Mouse (Mus musculus) CH12.LX (cell line): ENCODE data around the gene Nmur1. TPM values are rescaled to one million over a fixed set of nuclear protein-coding genes. Genes with fewer than 3 reads are reported as not detected.

Experiments used
- DNase-seq: peaks from one replicate; pipeline ENCODE4 v3.0.0-alpha.2; 2013; ENCODE audit errors: extremely low read depth
- H3K27ac ChIP-seq: 2 replicates; pipeline ENCODE4 v1.5.1; 2012; ENCODE audit warnings: low read depth, mild to moderate bottlenecking, control low read depth, moderate library complexity; ENCODE audit not compliant: insufficient read depth
- H3K27me3 ChIP-seq: replicated peaks from 2 replicates; pipeline ENCODE3; 2012; ENCODE audit warnings: inconsistent platforms
- H3K36me3 ChIP-seq, 2 experiments: replicated peaks in 1 of 2; 2 replicates each; pipeline versions ENCODE3 to v1.6.1; 2012; ENCODE audit warnings: inconsistent platforms in 1 of 2, low read length in 1 of 2, mild to moderate bottlenecking in 1 of 2, mixed read lengths in 1 of 2, moderate library complexity in 1 of 2; ENCODE audit not compliant: control insufficient read depth in 1 of 2, insufficient read depth in 1 of 2
- H3K4me1 ChIP-seq, 2 experiments: 2 replicates each; pipeline ENCODE4 v1.6.1; 2012; ENCODE audit warnings: inconsistent platforms in 1 of 2, moderate library complexity in 1 of 2; ENCODE audit not compliant: insufficient read depth in 2 of 2, control insufficient read depth in 1 of 2
- H3K4me2 ChIP-seq: 2 replicates; pipeline ENCODE4 v1.6.1; 2012; ENCODE audit warnings: low read depth, mild to moderate bottlenecking, control low read depth; ENCODE audit not compliant: poor library complexity, insufficient read depth, severe bottlenecking
- H3K4me3 ChIP-seq, 3 experiments: fragments of 150-350 bp in 1 of 3; sonication (generic) in 1 of 3; replicated peaks in 1 of 3; 2 replicates each; pipeline versions ENCODE3 to v1.5.1; 2011 to 2012; ENCODE audit warnings: low read depth in 2 of 3, low read length in 2 of 3, mild to moderate bottlenecking in 2 of 3, moderate library complexity in 2 of 3, control low read depth in 1 of 3, improper control_type of control experiment in 1 of 3, inconsistent platforms in 1 of 3, mixed read lengths in 1 of 3; ENCODE audit not compliant: poor library complexity in 1 of 3
- H3K79me2 ChIP-seq: replicated peaks from 2 replicates; pipeline ENCODE4 v1.6.1; 2012; ENCODE audit warnings: mild to moderate bottlenecking, moderate library complexity; ENCODE audit not compliant: control insufficient read depth, poor library complexity, insufficient read depth, severe bottlenecking; ENCODE audit errors: extremely low read depth
- H3K9ac ChIP-seq: 2 replicates; pipeline ENCODE4 v1.6.1; 2012; ENCODE audit warnings: low read depth, mild to moderate bottlenecking, control low read depth, moderate library complexity; ENCODE audit not compliant: insufficient read depth
- H3K9me3 ChIP-seq: replicated peaks from 2 replicates; pipeline ENCODE3; 2012; ENCODE audit warnings: low read length, inconsistent platforms, mixed read lengths
- CHD1 ChIP-seq: IDR thresholded peaks from 2 replicates; pipeline ENCODE4 v1.6.1; 2012; ENCODE audit warnings: low read depth, low read length, improper control_type of control experiment, inconsistent platforms
- CTCF ChIP-seq, 2 experiments: IDR thresholded peaks in 1 of 2; conservative IDR thresholded peaks in 1 of 2; 2 replicates each; pipeline ENCODE4 v1.5.1; 2011 to 2012; ENCODE audit warnings: low read depth in 2 of 2, low read length in 2 of 2, improper control_type of control experiment in 1 of 2, inconsistent platforms in 1 of 2, mild to moderate bottlenecking in 1 of 2, moderate library complexity in 1 of 2
- ELF1 ChIP-seq: IDR thresholded peaks from 2 replicates; pipeline ENCODE4 v1.6.1; 2014; ENCODE audit warnings: low read depth, mild to moderate bottlenecking, inconsistent platforms, low read length, improper control_type of control experiment
- EP300 ChIP-seq: IDR thresholded peaks from 2 replicates; pipeline ENCODE4 v1.6.1; 2011; ENCODE audit warnings: low read length, improper control_type of control experiment
- HCFC1 ChIP-seq: IDR thresholded peaks from 2 replicates; pipeline ENCODE4 v1.6.1; 2012; ENCODE audit warnings: low read depth, mild to moderate bottlenecking, inconsistent platforms, low read length, improper control_type of control experiment
- JUND ChIP-seq: conservative IDR thresholded peaks from 2 replicates; pipeline ENCODE4 v1.6.1; 2011; ENCODE audit warnings: low read depth, low read length, improper control_type of control experiment
- KAT2A ChIP-seq: IDR thresholded peaks from 2 replicates; pipeline ENCODE4 v1.6.1; 2012; ENCODE audit warnings: low read length, improper control_type of control experiment, inconsistent platforms; ENCODE audit not compliant: insufficient replicate concordance
- MEF2A ChIP-seq: IDR thresholded peaks from 2 replicates; pipeline ENCODE4 v1.6.1; 2014; ENCODE audit warnings: low read depth, mild to moderate bottlenecking, inconsistent platforms, low read length, improper control_type of control experiment, borderline replicate concordance
- MYC ChIP-seq: IDR thresholded peaks from 2 replicates; pipeline ENCODE4 v1.6.1; 2011; ENCODE audit warnings: low read depth, mild to moderate bottlenecking, improper control_type of control experiment, low read length
- NELFE ChIP-seq: IDR thresholded peaks from 2 replicates; pipeline ENCODE4 v1.6.1; 2011; ENCODE audit warnings: low read depth, low read length, improper control_type of control experiment
- POLR2AphosphoS2 ChIP-seq: IDR thresholded peaks from 2 replicates; pipeline ENCODE4 v1.6.1; 2011; ENCODE audit warnings: low read depth, low read length, improper control_type of control experiment
- RAD21 ChIP-seq: IDR thresholded peaks from 2 replicates; pipeline ENCODE4 v1.6.1; 2011; ENCODE audit warnings: low read depth, mild to moderate bottlenecking, low read length, improper control_type of control experiment, moderate library complexity
- SIN3A ChIP-seq: IDR thresholded peaks from 2 replicates; pipeline ENCODE4 v1.6.1; 2012; ENCODE audit warnings: low read length, improper control_type of control experiment, inconsistent platforms
- TBP ChIP-seq: conservative IDR thresholded peaks from 2 replicates; pipeline ENCODE4 v1.6.1; 2011; ENCODE audit warnings: low read depth, low read length, improper control_type of control experiment
- UBTF ChIP-seq: IDR thresholded peaks from 2 replicates; pipeline ENCODE4 v1.6.1; 2012; ENCODE audit warnings: low read depth, mild to moderate bottlenecking, inconsistent platforms, low read length, improper control_type of control experiment, moderate library complexity
- USF1 ChIP-seq: IDR thresholded peaks from 2 replicates; pipeline ENCODE4 v1.6.1; 2014; ENCODE audit warnings: low read depth, mild to moderate bottlenecking, inconsistent platforms, low read length, improper control_type of control experiment
- ZC3H11A ChIP-seq: IDR thresholded peaks from 2 replicates; pipeline ENCODE4 v1.6.1; 2012; ENCODE audit warnings: low read depth, mild to moderate bottlenecking, inconsistent platforms, low read length, improper control_type of control experiment
- ZKSCAN1 ChIP-seq: IDR thresholded peaks from 2 replicates; pipeline ENCODE4 v1.6.1; 2012; ENCODE audit warnings: low read depth, inconsistent platforms, low read length, improper control_type of control experiment, borderline replicate concordance
- ZMIZ1 ChIP-seq: IDR thresholded peaks from 2 replicates; pipeline ENCODE4 v1.6.1; 2012; ENCODE audit warnings: low read depth, mild to moderate bottlenecking, inconsistent platforms, low read length, improper control_type of control experiment
- dilution Hi-C: fragments of 300-500 bp; cut with MboI; formaldehyde crosslinking; loops from 2 replicates; pipeline ENCODE4 v1.14.3; 2020; ENCODE audit warnings: low sequenced_read_pairs; ENCODE audit not compliant: extremely low pct_unique_long_range_greater_than_20kb, extremely low pct_ligation_motif_present
- in situ Hi-C: fragments of 300-500 bp; cut with MboI; formaldehyde crosslinking; loops from 3 replicates; pipeline ENCODE4 v1.14.3; 2019; ENCODE audit warnings: low sequenced_read_pairs, low pct_ligation_motif_present, low pct_unique_long_range_greater_than_20kb, mixed read lengths
- polyA plus RNA-seq: library from polyadenylated mRNA; unstranded; fragments of >175 nt; gene quantifications from 2 replicates; pipeline ENCODE4 v1.2.1, GENCODE M21; 2012; ENCODE audit warnings: low read depth; ENCODE audit not compliant: insufficient read length
- total RNA-seq, 2 experiments: library from RNA; depleted of rRNA; stranded (reverse); fragments of 300-350 nt in 1 of 2; fragments of >200 nt in 1 of 2; gene quantifications; 2 replicates each; pipeline ENCODE4 v1.2.3; 2012 to 2014

Gene Nmur1
- total and polyA plus RNA-seq, 3 experiments: 0.16 TPM; not detected in 2

GRCm38 (mm10) chr1:86336330-86336729 lies 89.7 kb downstream of the Nmur1 start:
- Histone ChIP-seq H3K27ac (no peak overlapping the region), H3K4me2 (no peak overlapping the region), H3K4me1 (no peaks in the 10 kb centered on the region), H3K9me3 (no peaks in the 10 kb centered on the region), H3K79me2 (no peaks in the 10 kb centered on the region), H3K27me3 (no peaks in the 10 kb centered on the region), H3K4me3 (no peak overlapping the region), H3K9ac (no peak overlapping the region), H3K36me3 (no peaks in the 10 kb centered on the region)
- TF ChIP-seq ZKSCAN1 (no peak), HCFC1 (no peak), MYC (no peak), EP300 (no peak), TBP (no peak), CHD1 (no peak), ZMIZ1 (no peak), POLR2AphosphoS2 (no peak), KAT2A (no peak), JUND (no peak), CTCF (conservative IDR thresholded peaks at IDR 0.05 in 1 of 2, IDR thresholded peaks at IDR 0.05 in 1 of 2; ENCODE audit: low read depth in 2 of 2, low read length in 2 of 2) (no peak), MEF2A (no peak), NELFE (no peak), RAD21 (no peak), ZC3H11A (no peak), SIN3A (no peak), UBTF (no peak), USF1 (no peak), ELF1 (no peak)
- in situ Hi-C loops: loop anchor here (5.0 kb wide), 1 partner anchor 159 kb away; no protein-coding TSS in a partner anchor
- dilution Hi-C loops: loop anchor here (25.0 kb wide), 1 partner anchor 149 kb away; no protein-coding TSS in a partner anchor
- no peak for DNase-seq

Other genes starting within 250 kb of the Nmur1 start
- 0.08 and 0.17 TPM in 2 replicates for gene B3gnt7, start 123.4 kb downstream of the Nmur1 start, total RNA-seq (2012; rRNA removed)
- not detected in 2 replicates for gene B3gnt7, start 123.4 kb downstream of the Nmur1 start, total RNA-seq (2014; rRNA removed)
- not detected in 2 replicates for gene B3gnt7, start 123.4 kb downstream of the Nmur1 start, polyA plus RNA-seq
- 359 and 490 TPM in 2 replicates for gene Ncl, start 66.8 kb downstream of the Nmur1 start, total RNA-seq (2012; rRNA removed)
- 176 and 184 TPM in 2 replicates for gene Ncl, start 66.8 kb downstream of the Nmur1 start, total RNA-seq (2014; rRNA removed)
- 2,617 and 2,771 TPM in 2 replicates for gene Ncl, start 66.8 kb downstream of the Nmur1 start, polyA plus RNA-seq
- gene Tex44, start 101 bp upstream of the Nmur1 start, total RNA-seq (2012; rRNA removed): not detected in 2 replicates
- not detected in 2 replicates for gene Tex44, start 101 bp upstream of the Nmur1 start, total RNA-seq (2014; rRNA removed)
- not detected in 2 replicates for gene Tex44, start 101 bp upstream of the Nmur1 start, polyA plus RNA-seq
- 2,835 and 3,525 TPM in 2 replicates for gene Ptma, start 100.5 kb upstream of the Nmur1 start, total RNA-seq (2012; rRNA removed)
- gene Ptma, start 100.5 kb upstream of the Nmur1 start, total RNA-seq (2014; rRNA removed): 5,060 and 5,084 TPM in 2 replicates
- gene Ptma, start 100.5 kb upstream of the Nmur1 start, polyA plus RNA-seq: 4,957 and 5,324 TPM in 2 replicates
- 6.6 and 7.1 TPM in 2 replicates for gene Pde6d, start 156.4 kb upstream of the Nmur1 start, total RNA-seq (2012; rRNA removed)
- 23.2 and 24.2 TPM in 2 replicates for gene Pde6d, start 156.4 kb upstream of the Nmur1 start, total RNA-seq (2014; rRNA removed)
- gene Pde6d, start 156.4 kb upstream of the Nmur1 start, polyA plus RNA-seq: 16.8 and 20.8 TPM in 2 replicates
- gene Cops7b, start 156.7 kb upstream of the Nmur1 start, total RNA-seq (2012; rRNA removed): 21.2 and 25.1 TPM in 2 replicates
- gene Cops7b, start 156.7 kb upstream of the Nmur1 start, total RNA-seq (2014; rRNA removed): 19.8 and 21.3 TPM in 2 replicates
- 31.3 and 31.5 TPM in 2 replicates for gene Cops7b, start 156.7 kb upstream of the Nmur1 start, polyA plus RNA-seq
- 0.13 TPM in 1 of 2 replicates, not detected in the other for gene Nppc, start 244.3 kb upstream of the Nmur1 start, total RNA-seq (2012; rRNA removed)
- gene Nppc, start 244.3 kb upstream of the Nmur1 start, total RNA-seq (2014; rRNA removed): not detected in 2 replicates
- gene Nppc, start 244.3 kb upstream of the Nmur1 start, polyA plus RNA-seq: not detected in 2 replicates